Mouse (Mus musculus): ENCODE data around the gene Rbfox2.
A peak's percentile ranks its signal among the peaks of the same experiment; 100 is the strongest.

The Rbfox2 gene

GRCm38 (mm10) chr15:77230144-77230543, 76.7 kb downstream of the Rbfox2 start:
- DNase-seq (ENCODE audit: low spot score), result no peak

DNA sequence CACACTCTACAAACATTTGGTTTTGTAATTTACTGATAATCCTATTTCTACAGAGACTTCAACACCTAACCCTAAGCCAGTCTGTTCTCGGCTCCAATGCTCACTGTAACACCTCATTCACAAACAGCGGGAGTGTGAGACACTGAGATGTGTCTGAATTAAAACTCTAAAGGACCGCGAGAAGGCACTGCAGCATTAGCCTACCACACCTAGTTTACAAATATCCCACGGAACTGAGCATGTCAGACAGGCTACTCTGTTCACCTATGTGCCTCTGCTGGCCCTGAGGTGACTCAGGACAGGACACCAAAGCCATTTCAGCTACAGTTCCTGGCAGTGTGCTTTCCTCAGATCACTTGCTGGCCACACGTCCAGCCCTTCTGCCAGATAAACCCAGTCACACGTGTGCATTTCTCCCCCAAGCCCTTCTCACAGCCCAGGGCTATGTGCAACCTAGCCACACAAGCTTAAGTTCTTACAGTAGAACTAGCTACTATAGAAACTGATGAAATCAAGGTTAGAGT, 79.9 kb downstream of the Rbfox2 start:
- no peak for DNase-seq (ENCODE audit: low spot score)

DNA sequence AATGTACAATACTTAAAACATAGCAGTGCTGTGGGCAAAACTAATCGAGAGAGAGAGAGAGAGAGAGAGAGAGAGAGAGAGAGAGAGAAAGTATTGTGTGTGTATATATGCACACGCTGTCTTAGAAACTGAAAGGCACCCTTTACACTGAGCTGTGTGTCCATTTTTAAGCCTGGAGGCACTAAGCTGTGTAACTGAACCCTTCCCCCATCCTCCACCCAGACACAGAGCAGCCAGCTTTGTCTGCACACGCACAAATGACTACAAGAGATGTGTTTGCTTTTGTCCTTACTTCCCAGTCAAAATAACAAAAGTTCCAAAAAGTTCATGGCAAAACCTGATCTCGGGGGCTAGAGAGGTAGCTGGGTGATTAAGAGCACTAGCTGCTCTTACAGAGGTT, 80.9 kb downstream of the Rbfox2 start:
- DNase-seq (ENCODE audit: low spot score), result no peak

DNA sequence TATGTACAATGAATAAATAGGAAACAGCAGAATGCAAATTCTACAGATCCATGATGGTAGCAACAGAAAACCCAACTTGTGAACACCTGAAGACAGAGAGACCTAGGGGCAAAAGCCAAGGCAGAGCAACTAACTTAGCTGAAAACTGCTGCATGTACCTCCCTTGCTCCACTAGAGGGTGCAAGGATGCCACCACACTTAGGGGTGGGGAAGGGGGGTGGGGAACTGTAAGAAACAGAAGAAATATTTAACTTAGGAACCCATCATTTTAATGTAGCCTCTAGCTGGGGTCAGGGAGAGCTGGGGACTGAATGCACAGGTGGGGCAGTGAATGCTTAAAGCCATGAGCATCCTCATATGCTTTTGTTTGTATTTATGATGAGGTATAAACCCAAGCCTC, 81.5 kb downstream of the Rbfox2 start:
- peak; percentile 77 for DNase-seq (ENCODE audit: low spot score)

DNA sequence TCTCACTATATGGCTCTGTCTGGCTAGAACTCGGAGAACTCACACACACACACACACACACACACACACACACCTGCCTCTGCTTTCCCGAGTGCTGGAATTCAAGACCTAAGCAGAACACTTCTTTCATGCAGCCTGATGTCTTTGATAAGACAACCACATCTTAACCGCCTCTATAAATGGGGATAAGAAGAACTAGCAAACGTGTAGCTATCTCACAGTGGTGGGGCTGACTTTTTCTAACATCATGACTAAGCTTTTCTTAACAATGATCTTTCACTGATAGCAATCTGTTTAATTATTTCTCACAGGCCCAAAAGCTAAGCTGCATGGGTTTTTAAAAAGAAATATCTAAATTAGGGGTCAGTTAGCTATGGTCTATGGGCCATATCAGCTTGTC, 86.0 kb downstream of the Rbfox2 start:
- DNase-seq (ENCODE audit: low spot score), result no peak

- peak; percentile 87 for DNase-seq (ENCODE audit: low spot score)
Observed at GRCm38 (mm10) chr15:77220137-77220536, 86.7 kb downstream of the Rbfox2 start.

GRCm38 (mm10) chr15:77219571-77219970, 87.2 kb downstream of the Rbfox2 start:
- no peak for DNase-seq (ENCODE audit: low spot score)

DNA sequence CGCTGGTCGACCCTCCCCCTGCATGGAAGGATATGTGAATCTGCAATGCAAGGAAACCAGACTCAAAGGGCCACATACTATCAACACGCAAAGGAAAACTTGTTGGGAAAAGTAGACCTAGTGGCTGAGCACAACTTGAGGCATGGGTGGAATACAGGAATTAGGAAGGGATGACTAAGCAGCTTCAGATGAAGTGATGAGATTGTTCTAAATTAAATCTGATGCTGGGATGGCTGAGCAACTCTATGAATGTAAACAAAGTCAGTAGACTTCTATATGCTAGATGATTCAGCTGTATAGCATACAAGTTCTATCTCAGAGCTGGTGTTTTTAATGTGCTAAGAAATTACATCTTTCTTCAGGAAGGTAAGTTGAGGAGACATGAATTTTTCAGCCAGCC, 88.8 kb downstream of the Rbfox2 start:
- no peak for DNase-seq (ENCODE audit: low spot score)

- peak; percentile 35 for DNase-seq (ENCODE audit: low spot score)
Observed at GRCm38 (mm10) chr15:77217523-77217922, 89.3 kb downstream of the Rbfox2 start.

DNA sequence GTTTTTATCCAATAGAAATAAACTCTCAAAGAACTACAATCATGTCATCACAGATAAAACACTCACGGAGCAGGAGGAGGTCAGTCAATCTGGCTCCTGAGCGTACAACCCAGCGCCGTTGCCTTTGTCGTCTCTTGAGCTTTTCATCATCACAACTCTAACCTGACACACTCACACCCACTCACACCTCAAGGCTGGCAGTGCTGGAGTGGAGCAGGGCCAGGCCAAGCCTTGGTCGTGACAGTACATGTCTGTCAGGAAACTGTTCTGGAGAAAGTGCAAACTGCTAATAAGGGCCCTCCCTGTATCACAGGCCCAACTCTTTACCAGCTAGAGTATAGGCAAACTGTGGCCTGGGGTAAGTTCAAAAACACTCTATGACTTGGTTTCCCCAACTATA, 90.1 kb downstream of the Rbfox2 start:
- no peak for DNase-seq (ENCODE audit: low spot score)

DNA sequence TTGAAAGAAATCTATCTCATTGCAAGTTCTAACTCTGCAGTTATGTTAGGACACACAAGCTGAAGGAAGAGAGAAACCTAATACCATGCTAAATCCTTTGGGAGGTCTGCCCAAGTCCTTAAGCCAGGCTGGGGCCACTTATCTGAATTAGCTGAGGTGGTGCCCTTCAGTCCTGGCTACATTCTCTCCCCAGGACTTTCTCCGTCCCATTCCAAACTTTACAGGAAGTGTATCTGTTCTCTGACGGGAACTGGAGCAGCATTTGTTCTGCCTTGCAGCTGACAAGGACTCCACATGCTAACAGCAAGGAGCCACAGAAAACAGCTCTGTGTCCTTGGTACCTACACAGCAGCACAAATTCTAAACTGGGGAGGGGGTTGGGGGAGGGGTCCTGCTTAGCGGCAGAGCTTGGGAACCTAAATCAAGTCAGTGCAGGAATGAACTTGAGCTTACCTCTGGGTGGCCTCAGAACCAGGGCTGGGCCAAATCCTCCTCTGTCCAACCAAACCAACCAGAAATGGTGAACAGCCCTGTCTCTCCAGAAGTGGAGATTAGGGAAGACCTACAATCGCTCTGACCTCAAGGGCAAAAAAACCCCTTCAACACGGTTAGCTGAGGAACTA, 91.5 kb downstream of the Rbfox2 start:
- no peak for DNase-seq (ENCODE audit: low spot score)

DNA sequence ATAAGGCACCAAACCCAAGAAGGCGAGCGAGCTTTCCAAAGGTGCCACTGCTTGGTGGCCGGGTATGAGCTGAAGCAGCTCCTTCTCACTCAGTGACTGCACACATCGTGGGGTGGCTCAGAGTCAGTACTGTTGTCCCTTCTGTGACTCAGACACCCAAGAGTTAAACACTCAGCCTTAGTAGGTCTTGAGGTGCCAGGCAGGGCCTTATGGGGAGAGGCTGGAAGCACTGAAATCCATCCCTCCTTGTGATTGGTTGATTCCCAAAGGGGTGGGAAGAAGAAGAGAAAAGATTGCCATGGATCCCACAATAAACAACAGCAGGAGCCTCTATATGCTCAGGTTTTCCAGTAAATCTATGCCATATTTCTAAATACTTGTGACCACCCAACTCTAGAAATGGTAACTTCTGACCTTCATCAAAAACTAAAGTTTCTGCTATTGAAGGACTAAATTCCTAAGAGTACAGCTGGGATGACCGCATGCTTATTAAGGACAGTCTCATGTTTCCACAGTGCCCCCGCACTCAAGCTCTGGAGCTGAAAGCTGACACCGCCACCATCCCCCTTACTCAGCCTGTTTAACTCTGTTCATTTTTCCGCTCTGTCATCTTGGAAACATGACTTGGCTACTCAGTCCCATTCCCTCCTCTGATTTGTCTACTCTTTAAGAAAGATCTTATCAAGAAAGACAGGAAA, 92.2 kb downstream of the Rbfox2 start:
- DNase-seq (ENCODE audit: low spot score), result peak; percentile 68

- no peak for DNase-seq (ENCODE audit: low spot score)
Observed at GRCm38 (mm10) chr15:77213829-77214228, 93.0 kb downstream of the Rbfox2 start.

DNA sequence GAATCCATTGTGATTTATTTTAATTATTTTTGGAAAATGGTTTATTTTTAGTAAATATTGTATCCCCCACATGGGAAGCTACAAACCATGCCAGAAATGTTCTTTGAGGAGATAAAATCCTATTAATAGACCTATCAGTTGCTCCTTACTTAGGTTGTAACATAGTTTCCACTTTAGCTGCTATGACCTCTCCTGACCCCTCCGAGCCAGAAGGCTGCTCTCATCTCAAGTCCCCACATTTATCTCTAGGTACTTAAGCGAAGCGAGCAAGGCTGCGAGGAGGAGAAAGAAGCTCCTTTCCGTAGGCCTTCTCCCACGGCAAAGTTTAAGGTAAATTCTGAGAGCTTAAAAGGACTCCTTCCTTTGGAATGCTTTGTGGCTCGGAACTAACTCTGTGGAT, 94.0 kb downstream of the Rbfox2 start:
- no peak for DNase-seq (ENCODE audit: low spot score)

- DNase-seq (ENCODE audit: low spot score), result no peak
Observed at GRCm38 (mm10) chr15:77212217-77212757, 94.5 kb downstream of the Rbfox2 start.

DNA sequence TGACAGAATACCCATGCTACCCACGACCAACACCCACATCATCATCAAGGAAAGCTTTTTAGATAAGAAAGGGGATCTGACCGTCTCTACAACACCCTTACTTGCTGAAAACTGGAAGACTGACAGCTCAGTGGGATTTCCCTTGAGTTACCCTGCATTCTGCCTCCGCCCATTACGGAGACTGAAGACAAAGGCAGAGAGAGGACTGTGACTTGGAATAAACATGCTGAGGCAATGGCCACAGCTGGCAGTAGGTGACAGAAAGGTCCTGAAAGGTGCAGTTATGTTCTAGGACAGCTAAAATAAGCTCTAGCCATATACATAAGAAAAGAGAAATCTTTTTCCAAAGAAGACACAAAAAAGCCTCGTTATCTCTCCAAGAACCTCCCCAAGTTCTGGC, 99.8 kb downstream of the Rbfox2 start:
- no peak for DNase-seq (ENCODE audit: low spot score)

- DNase-seq (ENCODE audit: low spot score), result no peak
Observed at GRCm38 (mm10) chr15:77204951-77205350, 101.9 kb downstream of the Rbfox2 start.

DNA sequence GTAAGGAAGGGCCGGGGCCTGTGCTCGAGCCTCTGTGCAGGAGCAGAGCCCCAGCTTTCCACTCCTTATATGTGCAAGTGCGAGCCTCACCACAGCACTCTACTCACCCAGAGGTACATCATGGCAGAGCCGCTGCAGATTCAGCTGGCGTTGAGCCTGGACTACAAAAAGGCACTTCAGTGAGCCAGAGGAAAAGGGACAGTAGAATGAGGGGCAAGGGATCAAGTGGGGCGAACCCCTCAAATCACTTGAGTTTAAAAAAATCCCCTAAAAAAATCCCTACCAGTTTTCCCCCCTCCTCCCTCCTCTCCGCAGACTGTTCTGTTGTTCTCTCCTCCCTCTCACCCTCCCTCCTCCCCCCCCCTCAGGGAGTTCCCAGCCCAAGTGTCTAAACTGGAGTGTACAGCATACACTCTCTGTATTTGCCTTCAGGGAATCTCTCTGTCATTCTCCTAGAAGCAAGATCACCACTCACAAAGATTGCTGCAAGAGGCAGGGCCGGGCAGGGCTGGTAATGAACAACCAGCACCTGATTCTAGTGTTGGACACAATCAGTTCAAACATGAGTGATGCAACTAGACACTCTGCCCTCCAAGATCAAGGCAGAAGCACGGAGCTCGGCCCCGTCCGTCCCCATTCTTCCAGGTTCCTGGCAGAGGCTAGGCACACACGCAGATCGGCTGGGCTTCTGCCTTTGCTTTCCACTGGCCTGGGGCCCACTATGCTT, 103.4 kb downstream of the Rbfox2 start:
- peak; percentile 46 for DNase-seq (ENCODE audit: low spot score)

- DNase-seq (ENCODE audit: low spot score), result no peak
Observed at GRCm38 (mm10) chr15:77202881-77203254, 103.9 kb downstream of the Rbfox2 start.

DNA sequence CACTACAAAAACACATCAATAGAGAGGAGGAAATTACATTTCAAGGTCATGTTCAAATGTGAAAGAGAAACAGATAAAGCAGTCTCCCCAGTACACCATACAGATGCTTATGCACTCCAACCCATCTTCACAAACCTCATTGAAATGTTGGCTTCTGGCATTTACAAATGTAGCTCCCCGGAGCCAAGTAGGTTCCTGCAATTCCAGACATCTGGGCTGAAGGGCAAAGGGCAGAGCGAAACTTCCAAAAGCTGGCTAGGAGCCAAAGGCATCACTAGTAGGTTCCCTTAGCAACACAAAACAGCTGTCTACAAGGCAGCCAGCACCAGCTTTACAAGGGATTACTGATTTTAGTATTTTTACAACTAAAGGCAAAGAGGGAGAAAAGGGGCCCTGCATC, 104.6 kb downstream of the Rbfox2 start:
- peak; percentile 79 for DNase-seq (ENCODE audit: low spot score)

GRCm38 (mm10) chr15:77196827-77197226, 110.0 kb downstream of the Rbfox2 start:
- DNase-seq (ENCODE audit: low spot score), result peak; percentile 43

DNA sequence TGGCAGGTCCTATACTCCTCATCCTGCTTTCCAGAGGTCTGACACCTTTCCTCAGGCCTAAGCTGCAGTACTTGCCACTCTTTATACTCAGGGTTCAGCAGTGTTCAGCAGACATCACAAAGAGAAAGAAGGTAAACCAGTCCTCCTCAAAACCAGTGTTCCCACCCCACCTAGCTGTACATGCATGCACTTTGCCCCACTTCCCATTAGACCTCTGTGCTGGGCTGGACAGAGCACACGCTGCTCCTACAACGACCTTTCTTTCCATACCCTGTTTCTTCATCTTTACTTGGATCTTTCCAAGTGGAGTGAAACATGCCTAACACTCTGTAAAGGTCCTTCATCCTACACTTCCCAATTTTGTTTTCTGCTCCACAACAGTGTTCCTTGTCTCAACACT, 110.8 kb downstream of the Rbfox2 start:
- no peak for DNase-seq (ENCODE audit: low spot score)
